Mouse (Mus musculus) retina, embryonic 14.5 days (tissue): ENCODE measurements around the gene Hyal6.

Source experiments
- DNase-seq: peaks from one replicate; pipeline ENCODE4 v3.0.0-alpha.2; 2015; ENCODE audit warnings: low spot score

The Hyal6 gene

DNA sequence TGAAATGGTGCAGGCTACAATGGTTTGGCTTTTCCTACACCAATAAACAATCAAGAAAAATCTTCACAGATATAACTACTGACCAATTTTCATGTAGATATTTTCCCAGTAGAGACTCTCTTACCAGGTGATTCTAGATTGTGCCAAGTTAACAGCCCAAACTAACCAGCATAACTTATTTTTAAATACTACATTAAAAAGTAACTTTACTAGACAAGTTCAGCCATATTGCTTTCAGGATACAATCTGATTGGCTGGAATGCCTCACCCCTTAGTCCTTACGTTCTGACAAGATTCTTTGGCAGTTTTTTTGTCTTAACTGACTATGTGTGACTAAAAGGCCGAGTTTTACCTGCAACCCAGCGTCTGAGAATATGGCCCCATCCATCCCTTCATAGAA is at the start of gene Hyal6:
Hyal6 (plus strand) TSS at position 301 of the 400 bp plus-strand sequence.
- no peak for DNase-seq

DNA sequence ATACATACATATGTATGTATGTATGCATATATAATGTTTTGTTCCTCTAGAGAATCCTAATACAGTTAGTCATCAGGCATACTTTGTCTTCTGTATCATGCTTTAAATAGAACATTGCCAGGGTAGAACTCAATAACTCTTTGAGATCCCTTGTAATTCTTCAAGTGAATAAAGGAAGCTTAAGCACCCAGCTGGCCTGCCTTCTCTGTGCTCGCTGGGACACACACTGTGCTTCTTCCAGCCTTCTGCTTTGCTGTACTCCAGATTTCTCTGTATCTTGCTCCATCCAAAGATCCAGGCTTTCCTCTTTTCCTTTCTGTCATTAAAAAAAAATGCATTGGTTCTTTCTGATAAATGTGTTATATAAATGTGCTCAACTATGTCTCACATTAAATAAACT is 45.2 kb upstream of the Hyal6 start:
- no peak for DNase-seq

DNA sequence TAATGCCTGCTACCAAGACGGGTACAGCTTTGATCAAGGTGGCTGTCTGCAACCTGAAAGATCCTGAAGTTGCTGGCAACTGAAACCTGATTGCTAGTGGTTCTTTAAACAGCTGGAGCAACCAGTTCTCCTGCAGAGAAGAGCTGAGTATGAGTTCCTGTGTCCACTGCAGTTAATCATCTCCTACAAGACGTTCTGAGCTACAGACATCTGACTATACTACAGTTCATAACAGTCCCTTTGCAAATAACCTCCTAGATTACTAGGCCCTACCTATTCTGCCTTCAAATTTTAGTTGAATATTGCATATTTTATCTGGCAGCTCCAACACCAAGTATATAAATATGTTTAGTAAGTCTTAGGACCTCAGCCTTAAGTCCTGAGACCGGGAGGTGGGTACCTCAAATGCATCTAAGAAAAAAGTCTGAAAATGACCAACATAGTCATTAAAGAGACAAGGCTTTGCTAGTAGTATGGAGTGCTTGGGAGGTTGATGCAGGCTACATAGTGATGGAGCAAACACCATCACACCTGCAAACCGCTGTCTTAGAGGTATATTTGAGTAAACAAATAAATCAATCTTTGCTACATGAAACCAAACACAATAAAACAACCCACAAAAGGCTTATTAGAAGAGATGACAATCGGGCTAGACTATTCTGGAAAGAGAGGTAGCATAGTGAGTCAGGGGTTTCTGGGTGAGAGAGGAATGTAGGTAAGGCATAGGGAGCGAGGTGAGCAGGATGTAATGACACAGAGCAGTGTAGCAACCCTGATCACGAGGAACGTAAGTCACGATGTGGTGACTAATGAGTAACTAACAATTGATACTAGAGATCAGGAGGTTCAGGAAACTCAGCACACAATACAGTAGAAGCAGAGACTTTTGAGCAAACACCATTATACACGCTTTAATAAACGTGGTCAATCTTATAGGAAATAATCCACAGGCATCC is 38.3 kb upstream of the Hyal6 start:
- no peak for DNase-seq

DNA sequence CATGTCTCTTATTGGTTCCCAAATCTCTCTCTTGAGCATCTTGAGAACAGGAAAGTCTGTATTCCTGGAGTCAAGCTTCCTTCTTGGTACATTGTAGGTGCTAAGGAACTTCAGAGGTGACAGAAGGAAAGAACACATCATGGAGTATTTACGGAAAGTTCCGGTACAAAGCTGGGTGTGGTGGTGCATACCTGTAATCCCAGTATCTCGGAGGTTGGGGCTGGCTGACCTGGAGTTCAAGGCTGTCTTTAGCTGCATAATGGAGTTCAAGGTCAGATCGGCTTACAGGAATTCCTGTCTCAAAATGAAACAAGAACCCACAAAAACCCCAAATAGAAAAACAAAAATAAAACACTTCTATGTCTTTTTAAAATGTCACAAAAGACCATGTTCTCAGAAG is 36.9 kb upstream of the Hyal6 start:
- no peak for DNase-seq

DNA sequence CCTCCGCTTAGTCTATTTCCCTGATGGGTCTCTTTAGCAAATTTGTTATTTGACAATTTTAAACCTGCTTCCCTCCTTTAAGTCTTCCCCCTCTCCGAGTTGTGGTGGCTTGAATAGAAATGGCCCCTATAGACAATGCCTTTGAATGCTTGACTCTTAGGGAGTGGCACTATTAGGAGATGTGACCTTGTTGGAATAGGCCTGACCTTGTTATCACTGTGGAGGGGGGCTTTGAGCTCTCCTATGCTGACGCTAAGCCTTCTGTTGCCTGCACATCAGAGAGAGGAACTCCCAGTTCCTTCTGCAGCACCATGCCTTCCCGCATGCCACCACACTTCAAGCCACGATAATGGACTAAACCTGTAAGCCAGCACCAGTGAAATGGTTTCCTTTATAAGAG is 35.8 kb upstream of the Hyal6 start:
- no peak for DNase-seq

DNA sequence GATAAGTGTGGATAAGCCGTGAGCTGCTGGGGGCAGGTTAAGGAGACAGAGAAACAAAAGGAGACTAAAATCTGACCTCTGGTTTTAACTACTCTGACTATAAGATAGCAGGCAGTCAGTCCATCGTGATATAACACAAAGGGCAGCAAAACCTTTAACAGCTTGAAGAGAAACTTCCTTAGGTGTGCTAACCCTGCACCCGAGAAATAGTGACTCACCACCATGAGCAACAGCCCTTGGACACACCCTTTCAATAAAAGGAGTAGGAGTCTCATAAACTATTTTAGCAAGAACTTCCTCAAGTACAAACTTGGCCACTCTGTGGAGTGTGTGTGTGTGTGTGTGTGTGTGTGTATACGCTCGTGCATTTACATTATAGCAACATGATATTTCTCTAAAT is 26.0 kb upstream of the Hyal6 start:
- no peak for DNase-seq

DNA sequence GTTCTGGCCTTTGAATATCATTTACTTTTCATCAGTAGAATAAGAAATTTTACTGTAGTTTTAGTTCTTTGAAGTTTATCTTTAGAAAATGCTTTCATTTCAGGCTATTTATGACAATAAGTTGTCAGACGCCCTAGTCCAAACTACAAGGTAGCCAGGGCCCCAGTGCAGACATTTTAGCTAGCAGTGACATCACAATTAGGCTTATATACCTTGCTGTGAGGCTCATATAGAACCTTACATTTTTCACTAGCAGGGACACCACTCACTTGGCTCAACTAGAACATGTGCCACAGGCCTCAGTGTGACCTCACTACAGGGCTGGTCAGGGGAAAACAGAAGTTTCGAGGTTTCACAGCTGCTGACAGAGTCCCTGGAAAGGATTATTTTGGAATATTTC is 25.5 kb upstream of the Hyal6 start:
- no peak for DNase-seq

DNA sequence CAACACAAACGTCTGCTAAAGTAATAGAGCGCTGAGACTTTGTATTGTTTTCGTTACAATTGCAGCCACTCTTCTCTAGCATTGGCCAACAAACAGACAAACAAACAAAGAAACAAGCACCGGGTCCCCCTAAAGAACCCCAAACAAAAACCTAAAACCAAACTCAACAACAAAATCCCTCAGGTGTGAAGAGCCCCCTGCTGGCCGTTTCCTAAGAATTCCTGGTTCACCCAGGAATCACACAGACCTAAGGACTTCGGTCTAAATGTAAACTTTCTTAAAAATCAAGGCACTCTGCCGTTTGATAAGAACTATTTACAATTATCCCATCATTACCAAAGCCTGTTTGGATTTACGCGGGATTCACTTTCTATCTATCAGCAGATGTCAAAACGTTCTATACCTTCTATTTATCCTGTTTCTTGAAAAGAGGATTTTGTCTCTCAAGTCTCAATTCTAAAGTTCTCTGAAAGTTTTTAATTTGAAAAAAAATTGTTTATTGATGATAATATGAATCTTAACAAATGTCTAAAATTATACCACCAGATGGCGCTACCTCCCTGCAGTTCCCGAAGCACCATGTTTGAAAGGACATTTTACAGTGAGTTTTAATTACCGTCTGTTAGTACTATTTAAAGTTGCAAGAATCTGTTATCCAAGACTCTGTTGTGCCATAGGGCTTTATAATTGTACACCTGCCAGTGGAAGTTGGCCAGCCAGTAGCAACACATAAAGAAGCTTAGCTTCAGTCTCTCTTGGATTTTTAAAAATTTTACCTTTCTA is 11.5 kb upstream of the Hyal6 start:
- peak; percentile 81 for DNase-seq

DNA sequence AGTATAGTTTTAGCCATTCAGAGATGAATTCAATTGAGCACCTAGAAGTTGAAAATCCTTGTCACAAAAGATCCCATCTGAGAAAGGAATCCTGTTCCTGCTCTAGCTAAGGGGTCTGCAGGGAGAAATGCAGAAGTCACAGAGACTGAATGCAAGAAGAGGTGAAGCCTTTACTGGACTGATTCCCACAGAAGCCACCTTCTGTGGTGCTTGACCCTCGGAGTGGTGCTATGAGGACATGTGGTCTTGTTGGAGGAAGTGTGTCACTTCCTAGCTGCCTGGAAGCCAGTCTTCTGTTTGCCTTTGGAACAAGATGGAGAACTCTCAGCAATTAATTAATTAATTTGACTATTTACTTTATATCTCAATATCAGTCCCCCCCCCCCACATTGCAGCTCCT is 4.9 kb upstream of the Hyal6 start:
- no peak for DNase-seq

DNA sequence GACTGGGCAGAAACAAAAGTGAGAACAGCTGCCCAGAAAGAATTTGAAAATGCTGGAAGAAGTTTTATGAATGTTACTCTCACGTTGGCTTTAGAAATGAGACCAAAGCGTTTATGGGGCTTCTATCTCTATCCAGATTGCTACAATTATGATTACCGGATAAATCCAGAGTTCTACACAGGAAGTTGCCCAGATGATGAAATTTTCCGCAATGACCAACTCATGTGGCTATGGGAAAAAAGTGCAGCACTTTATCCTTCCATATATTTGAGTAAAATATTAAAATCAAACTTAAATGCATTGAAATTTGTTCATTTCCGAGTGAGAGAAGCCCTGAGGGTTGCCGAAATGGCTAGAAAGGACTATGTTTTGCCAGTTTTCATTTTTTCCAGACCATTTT is 1.5 kb downstream of the Hyal6 start:
- DNase-seq: no peak

DNA sequence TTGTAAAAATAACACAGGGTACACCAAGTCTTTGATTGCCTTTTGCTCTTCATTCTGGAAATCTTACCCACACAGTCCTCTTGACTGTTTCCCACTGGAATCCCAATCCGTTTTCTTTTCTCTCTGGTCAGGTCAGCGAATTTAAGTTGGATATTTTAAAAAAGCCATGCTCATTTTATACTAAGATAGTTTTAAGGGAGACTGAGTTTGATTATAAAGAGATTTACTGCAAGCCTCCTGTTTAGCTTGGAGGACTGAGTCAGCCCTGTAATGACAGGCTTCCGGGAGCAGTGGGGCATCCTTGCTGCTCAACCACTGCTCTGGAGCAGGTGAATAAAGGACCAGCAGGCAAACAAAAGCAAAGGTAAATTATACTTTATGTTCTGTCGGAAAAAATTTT is 15.0 kb downstream of the Hyal6 start, which contains the start of gene Hyal4:
Hyal4 (plus strand) TSS at position 301 of the 400 bp plus-strand sequence.
- no peak for DNase-seq

DNA sequence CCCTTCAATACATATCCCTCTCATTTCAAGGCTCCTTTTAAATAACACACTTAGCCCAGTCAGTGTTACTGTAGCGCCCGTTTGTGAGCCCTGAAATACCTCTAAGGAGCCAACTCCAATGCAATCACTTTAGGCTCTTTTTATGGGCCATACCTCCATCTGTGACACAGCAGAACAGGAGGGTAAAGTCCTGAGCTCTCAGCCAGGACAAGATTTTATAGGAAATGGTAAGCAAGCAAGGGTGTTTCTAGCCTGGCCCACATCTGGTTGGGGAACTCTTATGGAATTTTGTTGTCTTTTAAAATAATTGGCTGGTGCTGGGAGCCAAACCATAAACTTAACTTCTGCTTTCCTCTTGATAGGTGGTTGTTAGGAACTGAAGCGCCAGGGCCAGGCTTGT is 26.2 kb downstream of the Hyal6 start:
- no peak for DNase-seq

DNA sequence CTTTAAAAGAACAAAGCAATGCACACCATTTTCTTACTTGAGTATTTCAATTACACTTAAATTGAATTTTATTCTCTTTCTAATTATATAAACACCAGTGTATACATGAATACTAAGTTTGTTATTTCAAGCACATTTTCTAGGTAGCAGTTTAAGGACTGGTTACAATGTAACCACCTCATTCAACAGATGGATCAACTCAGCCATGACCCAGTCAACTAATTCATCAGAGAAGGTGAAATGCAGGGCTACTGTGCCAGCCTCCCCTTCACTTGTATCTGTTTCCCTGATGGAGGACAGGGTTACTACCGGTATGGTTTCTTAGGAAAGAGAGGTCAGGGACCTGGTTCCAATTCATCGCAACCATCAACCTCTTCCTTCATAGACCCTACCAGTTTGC is 33.2 kb downstream of the Hyal6 start:
- no peak for DNase-seq

DNA sequence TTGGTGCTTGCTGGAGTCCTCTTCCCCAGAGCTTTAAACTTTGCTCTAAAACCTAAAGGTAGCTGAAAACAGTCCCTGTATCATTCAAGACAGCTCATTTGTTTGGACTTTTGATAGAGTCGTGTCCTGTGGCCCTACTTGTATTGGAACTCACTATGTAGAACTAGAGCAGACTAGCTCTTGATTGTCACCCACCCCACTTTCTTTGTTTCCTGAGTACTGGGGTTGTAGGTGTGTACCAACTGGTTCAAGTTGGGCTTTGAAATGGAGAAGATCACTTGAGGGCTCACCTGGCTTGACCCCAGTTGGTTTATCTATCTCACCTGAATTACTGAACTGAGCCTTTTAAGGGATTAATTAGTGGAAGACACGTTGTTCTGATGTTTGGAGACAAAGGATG is 46.1 kb downstream of the Hyal6 start:
- DNase-seq: no peak

DNA sequence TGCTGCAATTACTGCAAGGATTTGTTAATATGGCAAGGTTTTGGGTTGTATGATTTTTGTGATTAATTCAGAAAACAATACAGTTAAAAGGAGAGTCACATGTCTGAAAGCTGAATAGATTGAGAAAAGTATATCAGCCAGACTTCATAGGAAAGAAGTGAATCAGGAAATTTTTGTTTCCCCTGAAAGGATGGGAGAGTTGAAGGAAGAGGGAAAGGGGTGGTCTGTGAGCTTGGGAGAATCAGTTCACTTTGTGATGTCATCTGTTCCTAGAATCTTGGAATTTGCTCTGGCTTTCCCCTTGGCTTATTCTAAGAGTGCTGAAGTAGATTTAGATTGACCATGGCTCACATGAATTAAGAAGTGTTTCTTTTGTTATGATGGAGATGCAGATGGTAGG is 57.8 kb downstream of the Hyal6 start, which contains the start of gene Spam1:
Spam1 (plus strand) TSS at position 301 of the 400 bp plus-strand sequence.
- no peak for DNase-seq
